Mouse (Mus musculus): ENCODE measurements at regions not wholly inside any gene's neighbourhood (a gene's known extent, or its start where the extent isn't known, plus 50 kb on each side); places are given as distances from the start of the nearest gene placed in this dataset.

DNA sequence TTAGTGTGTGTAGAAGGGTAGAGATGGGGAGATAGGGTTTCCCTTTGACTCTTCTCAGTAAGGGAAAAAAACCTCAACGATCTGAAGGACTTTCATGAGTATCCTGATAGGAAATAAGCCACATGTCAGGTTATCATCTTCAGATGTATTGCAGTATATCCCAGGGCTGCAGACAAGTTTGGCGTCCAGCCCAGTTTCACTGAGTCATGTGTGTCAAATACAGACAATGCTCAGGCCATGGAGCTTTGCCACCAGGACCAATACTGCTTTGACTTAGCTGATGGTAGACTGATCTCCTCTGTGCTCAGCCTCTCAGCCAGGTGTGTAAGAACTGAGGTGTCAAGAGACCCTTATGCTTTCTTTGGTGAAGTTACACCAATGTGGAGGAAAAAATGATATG is 62.9 kb downstream of the Cst10 start:
- intact Hi-C loops (cut with DNase I) = no loop called here
- no peak for DNase-seq

DNA sequence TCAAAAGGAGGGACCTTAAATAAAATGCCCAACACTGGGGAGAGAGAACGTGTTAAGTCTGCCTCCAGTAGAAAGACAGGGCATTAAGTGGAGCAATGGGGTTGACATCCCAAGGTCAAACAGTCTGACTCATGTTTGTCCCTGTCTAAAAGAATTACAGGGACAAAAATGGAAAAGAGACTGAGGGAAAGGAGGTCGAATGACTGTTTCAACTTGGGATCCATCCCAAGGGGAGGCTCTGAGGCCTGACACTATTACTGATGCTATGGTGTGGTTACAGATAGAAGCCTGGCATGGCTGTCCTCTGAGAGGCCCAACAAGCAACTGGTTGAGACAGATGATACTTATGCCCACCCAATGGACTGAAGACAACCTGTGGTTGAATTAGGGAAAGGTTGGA is 67.6 kb downstream of the Cst10 start:
- DNase-seq = no peak
- intact Hi-C loops (cut with DNase I) = no loop called here

DNA sequence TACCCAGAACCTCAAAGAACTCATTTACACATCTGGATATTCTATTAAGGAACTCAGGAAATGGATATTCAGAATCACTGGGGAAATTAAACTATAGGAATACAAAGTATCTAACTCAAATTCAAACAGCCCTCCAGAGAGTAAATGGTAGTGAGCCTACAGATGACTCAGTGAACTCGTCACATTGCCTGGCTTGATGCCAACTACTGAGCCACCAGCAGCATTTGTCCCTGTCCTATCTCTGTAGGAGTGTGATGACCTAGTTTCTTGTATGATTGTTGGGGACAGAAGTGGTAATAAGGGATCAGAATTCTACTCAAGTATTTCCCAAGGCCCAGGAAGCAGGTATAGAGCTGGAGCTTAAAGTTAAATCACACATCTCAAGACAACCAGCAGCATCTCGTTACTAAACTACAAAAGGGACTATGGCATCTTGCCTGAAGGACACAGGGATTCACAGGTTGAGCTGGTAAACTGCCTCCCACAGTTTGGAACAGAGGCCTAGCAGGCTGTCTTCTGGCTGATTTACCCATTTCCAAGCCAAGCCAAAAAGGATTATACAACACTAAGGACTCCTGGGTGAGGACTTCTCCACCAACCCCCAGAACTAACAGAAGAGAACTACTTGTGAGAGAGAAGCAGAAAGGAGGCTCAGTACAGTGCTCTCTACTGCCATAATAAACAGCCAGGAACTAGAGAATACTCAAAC is 88.6 kb downstream of the Cst10 start:
- intact Hi-C loops (cut with DNase I) = no loop called here
- no peak for DNase-seq

DNA sequence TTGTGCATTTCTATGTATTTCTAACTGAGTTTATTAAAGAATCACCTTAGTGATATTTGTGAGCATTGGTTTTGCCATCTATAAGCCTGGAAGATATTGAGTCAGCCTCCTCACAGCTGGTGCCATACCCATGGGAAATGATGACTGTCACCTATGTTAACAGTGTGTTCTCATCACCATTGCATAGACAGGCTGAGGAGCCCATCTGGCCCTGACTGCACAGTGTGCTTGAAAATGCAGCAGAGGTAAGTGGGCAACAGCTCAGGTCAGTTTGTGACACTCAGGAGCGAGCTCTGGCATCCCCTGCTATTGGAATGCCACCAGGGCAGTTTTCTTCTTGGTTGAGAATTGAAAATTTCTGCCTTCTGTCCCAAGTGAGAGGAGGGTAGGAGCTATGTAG is 108.0 kb downstream of the Cst10 start:
- intact Hi-C loops (cut with DNase I) = loop anchor here (1.0 kb wide), 1 partner anchor 10 kb away; no protein-coding TSS in a partner anchor
- DNase-seq = no peak

DNA sequence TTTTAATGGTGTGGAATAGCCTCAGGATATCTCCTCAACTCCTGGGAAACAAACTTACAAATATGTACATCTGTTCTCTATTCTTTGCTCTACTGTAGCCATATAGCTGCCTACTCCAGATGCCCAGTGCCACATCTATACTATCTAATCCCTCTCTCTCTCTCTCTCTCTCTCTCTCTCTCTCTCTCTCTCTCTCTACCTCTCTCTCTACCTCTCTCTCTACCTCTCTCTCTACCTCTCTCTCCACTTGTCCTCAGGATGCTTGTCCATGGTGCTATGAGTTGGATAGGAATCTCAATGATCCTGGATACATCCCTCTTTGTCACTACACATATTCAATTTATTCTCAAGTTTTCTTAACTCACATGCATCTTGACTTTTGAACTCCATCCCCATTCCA is 119.6 kb downstream of the Cst10 start:
- intact Hi-C loops (cut with DNase I) = no loop called here
- no peak for DNase-seq

DNA sequence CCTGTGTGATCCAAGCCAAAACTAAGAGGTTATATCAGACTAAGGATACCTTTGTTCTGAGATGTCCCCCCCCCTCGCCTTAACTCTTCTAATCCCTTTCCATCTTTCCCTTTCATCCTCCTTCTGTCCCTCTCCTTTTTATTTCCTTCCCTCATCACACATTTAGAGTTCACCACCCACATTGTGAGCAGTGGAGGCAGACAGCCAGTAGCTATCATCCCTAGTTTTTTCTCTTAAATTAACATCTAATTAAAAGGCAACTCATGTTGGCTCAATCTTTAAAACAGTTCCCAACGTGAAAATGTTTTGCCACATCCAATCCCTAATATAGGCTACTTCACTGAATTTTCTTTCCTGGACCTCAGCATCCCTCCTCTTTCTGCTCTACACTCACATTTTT is 138.0 kb downstream of the Cst10 start:
- DNase-seq = no peak
- intact Hi-C loops (cut with DNase I) = no loop called here

DNA sequence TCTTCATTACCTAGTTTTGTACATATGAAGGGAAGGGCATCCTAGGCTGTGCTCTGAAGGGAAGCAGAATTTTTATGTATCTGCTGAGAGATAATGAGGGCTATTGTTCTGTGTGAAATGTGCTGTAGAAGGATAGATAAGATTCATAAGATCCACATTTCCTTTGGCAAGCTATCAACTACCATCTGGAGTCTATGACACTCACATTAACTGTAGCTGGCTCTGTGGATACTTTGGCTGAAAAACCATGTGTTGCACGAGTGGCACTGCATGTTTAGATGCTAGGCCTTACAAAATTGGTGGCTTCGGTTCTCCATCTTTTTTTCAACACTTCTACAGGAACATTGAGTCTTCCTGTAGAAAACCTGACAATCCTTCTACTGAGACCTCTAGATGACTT is 140.9 kb downstream of the Cst10 start:
- intact Hi-C loops (cut with DNase I) = no loop called here

DNA sequence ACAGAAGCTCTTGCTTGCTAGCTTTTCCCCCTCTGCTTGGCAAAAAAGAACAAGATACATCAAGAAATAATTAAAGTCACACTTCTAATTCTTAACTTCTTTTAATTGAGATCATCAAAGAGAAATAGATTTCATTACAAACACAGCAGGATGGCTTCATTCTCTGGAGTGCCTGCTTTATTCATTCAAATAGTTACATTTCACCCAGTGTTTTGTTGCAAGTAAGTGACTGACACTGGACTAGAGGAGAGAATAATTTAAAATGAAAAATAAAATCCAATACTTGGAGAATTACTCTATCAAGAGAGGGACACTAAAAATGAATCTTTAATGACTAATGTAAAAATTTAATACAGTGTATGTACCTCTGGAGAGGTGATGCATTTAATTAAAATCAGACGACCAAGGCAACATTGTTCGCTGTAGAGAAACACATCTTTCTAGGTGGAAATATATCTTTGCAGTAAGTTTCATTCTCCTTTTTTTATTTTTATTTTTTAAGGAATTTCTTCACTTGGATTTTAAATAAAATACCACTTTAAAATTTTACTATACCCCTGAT is 141.9 kb downstream of the Cst10 start:
- no peak for DNase-seq
- intact Hi-C loops (cut with DNase I) = no loop called here

More for the DNA sequence above, 140.9 kb downstream of the Cst10 start:
- DNase-seq = no peak

DNA sequence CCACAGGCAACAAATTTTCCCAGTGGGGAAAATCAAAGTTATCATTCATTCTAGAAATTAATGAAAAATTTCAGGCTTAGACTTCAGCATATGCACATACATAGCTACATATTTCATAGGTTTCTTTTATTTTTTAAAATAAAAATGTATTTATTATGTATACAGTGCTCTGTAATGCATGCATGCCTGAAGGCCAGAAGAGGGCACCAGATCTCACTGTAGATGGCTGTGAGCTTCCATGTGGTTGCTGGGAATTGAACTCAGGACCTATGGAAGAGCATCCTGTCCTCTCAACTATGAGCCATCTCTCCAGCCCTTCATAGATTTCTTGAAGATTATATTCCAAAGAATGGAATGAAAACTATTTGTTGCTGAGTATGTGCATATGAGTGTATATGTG is 150.4 kb downstream of the Cst10 start:
- intact Hi-C loops (cut with DNase I) = no loop called here
- DNase-seq = no peak

DNA sequence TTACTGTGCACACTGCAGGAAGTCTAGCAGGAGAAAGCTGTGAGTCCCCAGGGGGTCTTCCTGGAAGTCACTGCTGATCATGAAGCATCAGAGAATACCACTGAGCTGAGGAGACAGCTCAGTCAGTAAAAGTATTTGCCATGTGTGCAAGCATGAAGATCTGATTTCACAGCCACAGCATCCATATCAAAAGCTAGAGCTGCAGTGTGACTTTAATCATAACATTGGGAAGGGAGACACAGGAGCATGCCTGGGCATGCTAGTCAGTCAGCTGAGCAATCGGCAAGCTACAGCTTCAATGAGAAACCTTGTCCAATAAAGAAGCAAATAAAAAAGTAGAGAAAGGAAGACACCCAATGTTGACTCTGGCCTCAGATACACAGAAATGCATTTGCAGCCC is 168.9 kb downstream of the Cst10 start:
- DNase-seq = no peak
- intact Hi-C loops (cut with DNase I) = no loop called here

DNA sequence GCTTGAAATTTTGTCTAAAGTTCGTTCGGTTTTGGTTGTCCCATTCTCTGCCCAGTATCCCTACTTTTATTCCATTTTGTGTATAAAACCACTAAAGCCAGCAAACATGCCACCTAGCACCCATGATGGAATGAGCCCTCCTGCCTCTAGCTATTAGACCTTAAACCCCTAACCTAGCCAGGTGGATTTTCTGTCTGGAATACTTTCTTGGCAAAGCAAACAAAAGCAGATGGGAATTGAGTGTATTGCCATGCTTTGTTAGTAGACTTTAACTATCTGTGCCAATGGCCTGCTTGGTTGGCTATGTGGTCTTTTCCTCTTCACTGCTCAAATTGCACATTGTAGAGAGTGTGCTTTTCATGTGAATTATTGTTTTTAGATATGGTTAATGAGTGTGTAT is 197.7 kb downstream of the Cst10 start:
- no peak for DNase-seq
- intact Hi-C loops (cut with DNase I) = no loop called here

DNA sequence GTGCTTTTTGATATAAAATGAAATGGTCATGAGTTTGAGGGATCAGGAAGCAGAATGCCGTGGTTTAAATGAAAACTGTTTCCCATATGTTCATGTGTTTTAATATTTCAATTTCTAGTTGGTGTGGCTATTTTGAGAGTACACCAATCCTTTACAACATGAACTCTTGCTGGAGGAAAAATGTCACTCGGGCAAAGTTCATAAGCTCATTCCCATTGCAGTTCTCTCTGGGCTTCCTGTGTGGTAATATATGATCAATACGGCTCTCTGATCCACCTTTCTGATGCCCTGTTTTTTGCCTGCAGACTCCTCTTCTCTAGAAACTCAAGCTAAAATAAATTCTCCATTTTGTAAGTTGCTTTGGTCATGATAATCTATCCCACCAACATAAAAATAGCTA is 208.5 kb downstream of the Cst10 start:
- no peak for DNase-seq
- intact Hi-C loops (cut with DNase I) = no loop called here

DNA sequence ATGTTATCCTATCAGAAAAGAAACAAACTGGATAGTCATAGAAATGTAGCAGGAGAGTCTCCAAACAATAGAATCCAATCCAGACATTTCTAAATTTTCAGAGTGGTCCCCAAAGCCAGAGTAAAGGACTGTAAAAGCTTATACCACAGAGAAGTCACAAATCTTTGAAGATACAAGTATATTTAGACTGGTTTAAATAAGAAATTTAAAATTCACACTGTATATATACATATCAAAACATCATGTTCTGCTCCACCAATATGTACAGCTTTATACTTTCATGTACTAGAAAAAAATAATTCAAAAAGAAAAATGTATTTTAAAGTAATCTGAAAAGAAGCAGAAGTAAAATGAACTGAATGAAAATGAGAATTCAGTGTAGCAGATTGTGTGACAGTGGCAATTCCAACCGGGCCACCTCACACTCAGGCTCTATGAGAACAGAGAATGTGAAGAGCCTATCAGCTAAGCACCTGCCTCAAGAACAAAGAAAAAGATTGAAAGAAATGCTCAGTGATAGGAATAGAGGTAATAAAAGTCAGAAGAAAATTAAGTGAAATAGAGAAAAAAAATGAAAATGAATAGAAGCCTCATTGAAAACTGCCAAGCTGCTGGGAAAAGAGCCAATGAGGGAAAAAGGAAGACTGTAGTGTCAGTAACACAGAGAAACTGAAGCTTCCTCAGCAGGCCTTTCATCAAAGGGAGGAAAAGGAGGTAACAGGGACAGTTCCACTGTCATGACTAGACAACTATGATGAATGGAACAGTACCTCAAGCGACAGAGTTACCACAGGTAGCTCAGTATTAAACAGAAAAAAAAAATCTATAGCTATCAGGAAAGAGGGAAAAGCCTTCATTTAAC is 209.5 kb downstream of the Cst10 start:
- intact Hi-C loops (cut with DNase I) = no loop called here
- no peak for DNase-seq

DNA sequence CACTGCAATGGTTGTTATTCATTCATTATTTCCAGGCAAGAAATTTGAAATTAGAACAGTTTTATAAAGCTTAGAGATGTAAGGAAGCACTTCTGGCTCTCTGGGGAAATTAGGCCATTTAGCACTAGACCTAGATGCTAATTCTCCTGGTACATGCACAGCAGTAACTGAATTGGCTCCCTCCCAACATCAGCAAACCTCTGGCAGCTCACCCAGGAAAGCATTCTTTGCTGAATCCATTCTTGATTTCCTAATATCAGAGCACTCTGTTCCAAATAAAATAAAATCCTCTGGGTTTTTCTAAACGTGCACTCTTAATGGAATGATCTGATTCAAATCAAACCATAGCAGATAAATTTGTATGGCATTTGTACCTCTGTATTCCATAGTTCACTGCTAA is 203.4 kb upstream of the Syndig1 start:
- DNase-seq = peak; percentile 14 to 31
- intact Hi-C loops (cut with DNase I) = no loop called here

DNA sequence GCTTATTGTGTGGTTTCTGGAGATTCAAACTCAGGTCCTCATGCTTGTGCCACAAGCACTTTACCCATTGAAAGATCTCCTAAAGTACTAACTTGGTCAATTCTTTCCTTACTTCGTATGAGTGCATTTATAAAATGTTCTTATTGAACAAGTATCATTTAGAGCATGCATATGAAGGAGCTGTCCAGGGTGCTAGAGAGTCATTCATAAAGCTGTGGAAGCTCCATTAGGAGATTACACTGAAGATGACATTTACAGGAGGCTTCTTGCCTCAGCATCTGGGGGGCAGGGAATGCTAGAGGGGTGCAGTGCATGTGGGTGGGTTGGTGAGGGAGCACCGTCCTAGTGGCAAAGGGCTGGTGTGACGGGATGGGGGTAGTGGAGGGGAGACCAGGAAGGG is 187.8 kb upstream of the Syndig1 start:
- DNase-seq = no peak

DNA sequence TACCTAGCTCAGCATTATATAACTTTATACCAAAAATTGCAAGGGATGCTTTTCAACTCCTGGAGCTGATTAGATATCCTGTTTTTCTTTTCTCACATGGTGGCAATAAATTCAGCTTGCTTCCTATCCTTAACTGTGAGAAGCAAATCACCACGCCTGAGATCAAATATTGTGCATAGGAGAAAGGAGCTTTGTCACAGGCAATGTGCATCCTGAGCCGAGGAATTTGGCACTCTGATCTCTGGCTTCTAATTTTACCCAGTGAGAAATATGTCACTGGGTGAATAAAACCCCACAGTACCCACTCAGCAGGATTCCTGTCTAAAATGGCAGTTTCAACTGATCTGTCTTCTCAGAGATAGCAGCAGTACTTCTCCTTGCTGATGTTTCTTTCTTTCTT is 177.2 kb upstream of the Syndig1 start:
- intact Hi-C loops (cut with DNase I) = no loop called here
- DNase-seq = no peak

More for the DNA sequence above, 187.8 kb upstream of the Syndig1 start:
- intact Hi-C loops (cut with DNase I) = no loop called here

DNA sequence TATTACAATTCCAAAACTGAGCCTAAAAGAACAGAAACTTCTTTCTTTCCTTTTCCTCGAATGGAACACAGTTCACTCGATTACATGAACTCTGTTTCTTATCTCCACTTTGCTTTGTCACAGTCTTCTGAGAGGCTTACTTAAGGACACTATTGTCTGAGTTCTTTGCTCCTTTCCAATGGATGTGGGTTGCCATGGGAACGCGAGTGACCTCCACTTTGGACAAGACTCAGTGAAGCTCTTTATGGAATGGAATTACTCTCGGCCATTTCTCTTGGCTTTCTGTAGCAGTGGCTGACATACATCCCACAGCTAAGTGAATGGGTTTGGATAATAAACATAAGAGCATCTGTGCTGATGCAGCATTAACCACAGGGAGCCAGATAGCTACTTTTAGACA is 167.9 kb upstream of the Syndig1 start:
- intact Hi-C loops (cut with DNase I) = no loop called here

DNA sequence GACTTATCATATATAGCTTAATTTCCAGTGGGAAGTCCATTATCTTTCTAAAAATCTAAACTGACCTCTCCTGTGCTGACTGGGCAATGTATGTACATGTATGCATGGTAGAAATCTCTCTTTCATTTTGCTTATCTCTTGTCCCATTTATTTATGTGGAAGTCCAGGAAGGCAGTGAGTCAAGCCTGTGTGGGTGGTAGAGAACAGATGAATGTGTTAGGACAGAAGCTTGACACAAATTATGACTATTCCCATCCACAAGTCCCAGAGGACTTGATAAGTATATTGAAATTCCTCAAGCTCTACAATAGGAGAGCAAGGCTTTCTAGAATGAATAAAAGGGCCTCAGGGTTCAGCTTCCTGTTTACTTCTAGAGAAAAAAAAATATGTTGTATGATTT is 164.6 kb upstream of the Syndig1 start:
- no peak for DNase-seq
- intact Hi-C loops (cut with DNase I) = no loop called here

More for the DNA sequence above, 167.9 kb upstream of the Syndig1 start:
- DNase-seq = no peak

DNA sequence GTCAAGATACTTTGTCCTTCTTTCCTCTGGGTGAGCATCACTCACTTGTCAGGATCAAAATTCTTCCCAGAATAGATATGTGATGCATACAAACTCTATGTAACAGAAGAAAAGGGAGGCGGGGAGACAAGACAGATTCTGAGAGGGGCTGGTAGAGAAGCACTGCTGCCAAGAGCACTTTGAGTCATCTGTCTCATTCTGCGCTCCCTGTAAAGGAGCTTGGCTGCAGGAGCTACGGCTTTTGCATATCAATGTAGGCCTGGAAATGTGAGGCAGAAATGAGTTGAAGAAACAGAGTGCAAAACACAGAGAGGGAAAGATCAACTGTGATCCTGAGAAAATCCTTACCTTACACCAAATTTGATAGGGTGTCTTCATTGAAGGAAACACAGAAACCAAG is 162.6 kb upstream of the Syndig1 start:
- no peak for DNase-seq
- intact Hi-C loops (cut with DNase I) = no loop called here

DNA sequence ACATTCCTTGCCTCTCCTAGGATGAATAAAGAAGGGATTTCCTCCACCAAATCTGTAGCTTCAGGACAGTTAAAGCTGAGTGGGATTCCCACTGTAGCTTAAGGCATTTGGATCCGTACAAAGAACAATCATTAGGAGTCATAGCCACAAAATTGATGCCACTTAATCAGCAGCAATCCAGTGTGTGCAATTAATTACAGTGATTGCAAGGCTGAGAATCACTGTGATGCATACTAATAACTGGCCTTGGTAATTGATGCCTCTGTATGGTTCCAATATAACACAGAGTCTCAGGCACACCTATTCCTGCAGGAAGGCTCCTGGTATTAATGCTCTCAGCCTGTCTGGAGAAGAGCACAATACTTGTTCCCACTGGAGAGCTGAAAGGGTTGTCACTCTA is 157.1 kb upstream of the Syndig1 start:
- intact Hi-C loops (cut with DNase I) = no loop called here
- no peak for DNase-seq

DNA sequence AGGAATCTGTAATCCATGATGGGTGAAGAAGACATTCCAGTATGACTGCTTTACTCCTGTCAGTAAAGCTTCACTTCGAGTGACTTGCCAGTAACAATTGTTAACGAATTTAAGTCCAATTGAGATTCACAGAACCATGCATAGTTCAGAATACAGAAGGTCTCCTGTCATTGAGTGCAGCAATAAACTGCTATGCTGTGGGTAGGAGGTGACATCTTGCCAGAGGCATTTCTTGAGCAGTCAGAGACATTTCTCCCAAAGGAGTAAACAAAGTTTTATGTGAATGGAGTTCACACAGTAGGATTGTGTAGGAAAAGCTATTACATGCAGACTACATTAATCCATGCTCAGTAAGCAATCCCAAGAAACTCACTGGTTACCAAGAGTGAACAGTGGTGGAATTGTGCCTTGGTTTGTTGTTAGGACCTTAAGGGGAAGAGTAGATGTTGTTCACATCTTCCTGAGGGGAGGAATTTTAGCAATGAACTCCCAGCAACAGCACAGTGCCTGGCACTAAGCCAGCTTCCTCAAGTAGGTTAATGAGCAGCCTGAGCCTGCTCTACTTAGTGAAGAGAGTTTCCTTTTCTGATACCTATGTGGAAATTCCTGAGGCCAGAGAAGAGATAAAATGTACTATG is 149.1 kb upstream of the Syndig1 start:
- DNase-seq = no peak
- intact Hi-C loops (cut with DNase I) = no loop called here

Measured in heart, postnatal 36 days (tissue).